Mouse (Mus musculus): Measurements from ENCODE around the gene Ugt2b1. TPM values are rescaled to one million over a fixed set of nuclear protein-coding genes. Genes with fewer than 3 reads are reported as not detected.
"Not testable (repeated sequence)": the region's sequence is repeated elsewhere in the genome, so short reads cannot be mapped to it uniquely, and the experiment has no call there.

The Ugt2b1 gene
- not detected for total RNA-seq (2021)
- long read RNA-seq, experiment 1: 0 reads
- long read RNA-seq, experiment 2: 0 reads

DNA sequence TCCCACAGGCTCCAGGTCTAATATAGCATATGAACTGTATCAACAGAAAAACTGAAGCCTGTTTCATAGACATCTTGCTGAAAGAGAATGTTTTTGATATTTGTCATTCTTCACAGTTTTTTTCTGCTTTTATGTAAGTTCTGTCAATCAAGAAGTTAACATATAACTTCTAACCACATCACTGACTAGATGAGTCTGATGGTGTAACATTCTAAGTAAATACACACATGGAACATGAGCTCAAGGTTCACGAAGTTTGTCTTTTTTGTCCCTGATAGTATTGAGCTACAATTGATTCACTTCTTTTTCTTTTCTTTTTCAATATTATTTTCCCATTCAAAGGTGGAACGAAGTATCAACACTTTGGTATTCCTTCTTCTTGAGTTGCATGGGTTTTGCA is at the start of gene Ugt2b1:
TSS of gene Ugt2b1 (minus strand) at position 105 of the 400 bp plus-strand sequence.
- no peak for DNase-seq (ENCODE audit: low spot score)

DNA sequence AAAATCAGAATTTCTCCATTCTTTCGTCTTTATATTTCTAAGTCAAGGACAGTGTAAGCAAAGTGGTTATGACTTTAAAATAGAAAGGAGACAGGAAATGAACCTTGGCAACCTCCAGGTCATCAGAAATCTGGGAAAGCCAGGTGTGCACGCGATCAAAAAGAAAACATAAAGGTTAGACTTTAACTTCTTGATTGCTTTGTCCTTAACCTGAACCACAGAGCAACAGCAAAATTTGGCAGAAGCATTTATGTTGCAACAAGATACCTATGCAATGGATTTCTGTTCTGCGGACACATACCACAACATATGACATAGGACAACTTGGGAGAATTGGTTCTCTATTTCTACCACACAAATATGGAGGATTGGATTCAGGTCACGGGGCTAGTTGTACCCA is 40.9 kb upstream of the Ugt2b1 start:
- not testable (repeated sequence) for DNase-seq (ENCODE audit: low spot score)

DNA sequence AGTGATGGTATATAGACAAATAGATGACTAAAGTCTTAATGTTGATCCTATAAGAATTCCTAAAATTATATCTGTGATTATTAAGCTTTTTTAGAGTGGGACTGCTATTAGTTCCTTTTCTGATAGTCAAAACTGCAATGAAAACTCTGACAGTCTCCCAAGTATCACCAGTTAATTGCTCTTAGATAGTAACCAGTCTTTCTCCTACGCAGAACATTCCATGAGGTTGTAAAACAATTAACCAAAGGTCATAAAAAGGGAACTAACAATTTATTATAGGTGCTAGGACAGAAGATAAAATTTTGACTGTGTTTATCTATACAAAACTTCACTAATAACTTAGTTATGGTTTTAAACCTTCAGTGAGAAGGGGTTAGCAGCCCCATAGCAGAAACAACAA is 36.5 kb upstream of the Ugt2b1 start:
- DNase-seq (ENCODE audit: low spot score): not testable (repeated sequence)

DNA sequence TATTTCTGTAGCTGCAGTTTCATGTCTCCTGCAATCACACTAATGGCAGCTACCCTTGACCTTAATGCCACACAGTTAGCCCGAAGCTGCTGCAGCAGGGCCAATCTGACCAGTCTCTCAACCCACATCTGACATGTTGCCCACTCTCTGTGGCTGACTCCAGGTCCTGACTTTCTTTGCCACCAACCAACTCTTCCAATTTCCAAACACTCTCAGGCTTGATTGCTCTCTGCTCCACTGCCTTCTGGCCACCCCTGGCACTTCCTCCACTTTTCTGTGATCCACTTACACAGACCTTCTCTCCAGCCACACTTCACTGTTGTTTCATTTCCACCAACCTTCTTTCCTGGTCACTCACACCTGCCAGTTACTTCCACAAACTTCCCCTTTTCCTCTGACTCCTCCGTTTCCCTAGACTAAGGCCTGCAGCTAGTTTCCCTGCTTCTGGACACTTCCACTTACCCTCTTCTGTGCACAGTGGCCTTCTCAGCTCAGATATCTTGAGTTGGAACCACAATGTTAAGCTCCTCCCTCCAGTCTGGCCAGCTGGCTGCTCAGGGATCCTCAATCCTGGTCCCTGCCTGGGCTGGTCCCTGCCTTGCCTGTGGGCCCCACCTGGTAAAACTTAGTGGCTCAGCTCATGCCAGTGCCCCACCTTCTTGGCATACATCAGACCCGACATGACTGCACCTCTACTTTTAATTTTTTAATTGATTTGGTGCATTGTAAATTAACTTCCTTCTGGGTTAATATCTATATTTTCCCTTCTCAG is 35.4 kb upstream of the Ugt2b1 start:
- DNase-seq (ENCODE audit: low spot score): no peak

DNA sequence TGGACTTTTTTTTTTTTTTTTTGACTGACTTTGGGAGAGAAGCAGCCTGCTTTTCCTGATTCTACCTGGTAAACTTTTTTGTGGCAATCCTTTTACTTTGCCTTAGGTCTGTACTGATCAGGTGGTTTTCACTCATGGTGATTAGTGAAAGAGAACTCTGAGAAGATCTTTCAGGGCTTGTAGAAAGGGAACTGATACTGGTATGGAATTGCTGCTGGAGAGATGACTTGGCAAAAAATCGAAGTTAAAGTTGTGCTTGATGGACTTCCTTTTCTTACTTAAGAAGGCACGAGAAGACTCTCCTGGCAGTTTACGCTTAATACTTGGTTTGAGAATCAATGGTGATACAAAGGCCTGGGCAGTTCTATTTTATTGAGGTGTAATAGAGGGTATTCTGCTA is 34.2 kb upstream of the Ugt2b1 start:
- no peak for DNase-seq (ENCODE audit: low spot score)

DNA sequence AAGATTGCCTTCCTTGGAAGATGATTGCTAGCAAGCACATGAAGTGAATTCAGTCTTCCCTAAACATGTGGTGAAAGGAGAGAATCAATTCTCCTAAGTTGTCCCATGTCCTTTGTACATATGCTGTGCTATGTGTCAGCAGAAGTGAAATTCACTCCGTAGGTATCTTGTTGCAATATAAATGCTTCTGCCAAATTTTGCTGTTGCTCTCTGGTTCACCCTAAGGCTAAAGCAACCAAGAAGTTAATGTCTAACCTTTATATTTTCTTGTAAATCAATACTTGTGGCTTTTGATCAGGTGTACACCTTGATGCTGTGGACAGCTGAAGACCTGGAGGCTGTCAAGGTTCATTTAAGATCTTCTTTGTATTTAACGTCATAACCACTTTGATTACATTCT is 15.8 kb upstream of the Ugt2b1 start:
- DNase-seq (ENCODE audit: low spot score): no peak

DNA sequence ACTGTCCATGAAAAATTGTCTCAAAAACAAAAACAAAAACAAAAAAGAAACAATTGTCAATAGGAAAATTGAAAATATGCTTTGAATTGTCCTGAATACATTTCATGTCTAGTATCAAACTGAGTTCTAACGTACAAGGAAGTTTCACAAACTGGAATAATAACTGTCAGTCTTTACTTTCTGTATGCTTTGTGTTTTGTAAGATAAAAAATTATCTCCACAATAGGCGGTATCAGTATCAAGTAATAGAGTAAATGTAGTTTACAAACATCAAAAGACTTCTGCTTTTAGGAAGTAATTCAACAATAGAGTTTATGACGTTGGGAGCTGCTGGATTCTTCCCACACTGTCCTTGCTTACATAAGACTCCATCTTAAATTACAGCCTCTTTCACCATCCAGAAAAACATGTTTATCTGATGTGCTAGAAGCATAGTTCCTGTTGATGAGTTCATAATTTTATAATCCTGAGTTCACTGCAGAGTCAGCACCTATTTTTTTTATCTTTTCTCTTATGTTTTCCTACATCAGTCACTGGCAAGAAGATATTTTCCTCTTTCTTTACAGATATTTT is 5.6 kb downstream of the Ugt2b1 start:
- DNase-seq (ENCODE audit: low spot score): no peak

DNA sequence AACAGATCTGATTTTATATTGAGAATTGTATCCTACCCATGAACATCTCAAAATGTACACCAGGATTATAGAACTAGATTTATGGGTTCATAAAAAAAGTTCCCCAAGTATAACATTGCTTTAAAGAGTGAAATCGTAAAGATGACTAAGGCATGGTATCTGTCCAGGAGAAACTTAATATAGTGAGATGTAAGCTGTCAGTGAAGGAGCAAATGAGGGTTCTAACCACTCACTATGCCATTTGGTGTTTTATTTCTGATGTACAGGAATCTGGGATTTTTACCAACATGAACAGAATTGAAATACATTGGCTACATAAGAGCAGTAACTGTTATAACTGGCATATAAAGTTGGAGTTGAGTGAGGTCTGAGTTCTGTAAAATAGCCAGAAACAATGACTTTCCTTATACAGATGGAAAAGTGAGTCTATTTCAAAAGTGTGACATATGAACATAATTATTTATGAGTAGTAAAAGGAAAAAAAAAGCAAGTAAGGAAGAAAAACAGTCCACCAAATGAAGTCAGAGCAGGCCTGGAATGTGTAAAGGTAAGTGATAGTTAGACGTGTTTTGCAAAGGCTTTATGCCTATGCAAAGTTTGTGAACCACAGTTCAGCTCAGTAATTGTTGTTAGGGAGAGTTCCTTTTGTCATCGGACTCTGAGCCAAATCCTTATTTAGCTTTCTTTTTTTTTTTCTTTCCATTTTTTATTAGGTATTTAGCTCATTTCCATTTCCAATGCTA is 14.8 kb downstream of the Ugt2b1 start:
- no peak for DNase-seq (ENCODE audit: low spot score)

DNA sequence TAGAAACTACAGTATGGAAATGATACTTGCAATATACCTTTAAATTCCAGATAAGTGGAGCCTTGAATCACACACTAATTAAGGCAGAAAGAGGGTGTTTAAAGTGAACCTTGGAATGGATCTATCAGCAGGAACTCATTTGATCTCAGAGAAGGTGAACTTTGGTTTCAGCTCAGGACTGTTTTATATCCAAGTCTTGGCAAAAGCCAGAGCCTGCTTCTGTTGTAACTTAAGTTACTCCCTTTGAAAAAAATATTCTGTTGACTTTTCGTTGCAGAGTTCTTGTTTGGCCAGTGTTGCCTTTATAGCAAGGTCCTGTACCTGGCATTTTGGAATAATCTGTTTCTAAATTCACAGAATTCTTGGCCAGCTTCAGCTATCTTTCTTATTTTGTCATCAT is 15.6 kb downstream of the Ugt2b1 start:
- DNase-seq (ENCODE audit: low spot score): no peak

DNA sequence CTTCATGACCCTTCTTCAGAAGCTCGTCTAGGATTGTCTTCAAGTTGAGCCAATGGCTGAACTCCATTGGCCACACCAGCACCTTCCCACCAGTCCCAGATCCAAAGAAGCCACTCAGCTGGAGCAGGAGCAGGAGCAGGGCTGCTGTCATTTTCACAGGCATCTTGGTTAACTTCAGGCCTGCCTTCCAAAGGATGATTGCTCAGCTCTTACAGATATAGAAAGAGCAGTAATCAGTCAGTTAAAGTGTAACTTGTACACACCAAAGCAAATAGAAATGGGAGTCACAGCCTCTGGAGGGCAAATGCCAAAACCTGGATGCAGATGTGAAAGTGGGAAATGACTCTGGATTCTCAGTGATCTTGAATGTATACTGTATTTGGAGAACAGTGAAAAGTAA is 19.6 kb downstream of the Ugt2b1 start, which contains the start of gene Ugt2b34:
TSS of gene Ugt2b34 (minus strand) at position 180 of the 400 bp plus-strand sequence.
- no peak for DNase-seq (ENCODE audit: low spot score)

DNA sequence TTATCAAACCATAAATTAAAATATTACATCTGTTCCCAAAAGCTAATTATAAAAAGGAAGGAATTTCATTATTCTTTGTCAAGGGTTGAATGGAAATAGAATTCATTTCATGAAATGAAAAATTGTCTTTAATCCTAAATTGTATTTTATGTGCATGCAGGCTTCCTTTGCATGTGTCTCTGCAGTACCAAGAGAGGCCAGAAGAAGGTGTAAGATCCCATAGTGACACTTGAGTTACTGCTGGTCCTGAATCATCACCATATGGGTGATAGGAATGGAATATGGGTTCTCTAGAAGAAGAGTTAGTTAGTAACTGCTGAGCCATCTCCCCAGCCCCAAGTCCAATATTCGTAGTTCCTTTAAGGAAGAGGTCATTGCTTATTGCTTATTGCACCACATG is 36.4 kb downstream of the Ugt2b1 start:
- DNase-seq (ENCODE audit: low spot score): no peak

DNA sequence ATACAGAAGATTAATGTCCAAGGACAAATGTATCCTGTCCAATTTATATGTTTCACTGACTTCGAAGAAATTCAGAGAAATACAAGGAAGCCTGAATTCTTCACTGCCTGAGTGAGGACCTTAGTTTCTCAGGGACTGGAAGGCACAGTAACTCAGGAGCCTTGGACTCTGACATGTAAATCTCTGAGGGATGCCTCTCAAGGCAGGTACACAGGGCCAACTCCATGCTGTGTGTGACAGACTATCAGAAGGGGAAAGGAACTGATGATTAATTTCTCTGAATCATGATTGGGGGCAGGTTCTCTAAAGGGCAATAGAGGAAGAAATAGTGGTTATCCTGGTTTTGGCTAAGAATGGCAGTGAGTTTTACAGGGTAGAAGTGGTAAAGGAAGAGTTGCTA is 37.9 kb downstream of the Ugt2b1 start:
- no peak for DNase-seq (ENCODE audit: low spot score)

DNA sequence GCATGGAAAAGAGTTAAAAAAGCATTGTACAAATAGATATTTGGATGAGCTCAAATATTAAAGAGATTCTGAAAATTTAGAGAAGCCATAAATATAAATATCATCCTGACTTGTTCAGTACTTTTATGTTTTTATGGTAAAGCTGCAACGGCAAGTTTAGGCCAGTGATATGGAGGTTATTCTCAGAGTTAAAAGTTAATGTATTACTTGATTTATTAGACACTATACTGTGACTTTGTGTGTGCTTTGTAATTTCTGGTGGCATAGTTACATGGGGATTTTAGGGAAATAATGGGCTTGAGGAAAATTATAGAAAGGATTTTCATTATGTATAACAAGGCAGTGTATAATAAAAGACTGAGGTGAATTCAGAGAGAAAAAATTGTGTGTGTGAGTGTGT is 39.2 kb downstream of the Ugt2b1 start:
- DNase-seq (ENCODE audit: low spot score): no peak

DNA sequence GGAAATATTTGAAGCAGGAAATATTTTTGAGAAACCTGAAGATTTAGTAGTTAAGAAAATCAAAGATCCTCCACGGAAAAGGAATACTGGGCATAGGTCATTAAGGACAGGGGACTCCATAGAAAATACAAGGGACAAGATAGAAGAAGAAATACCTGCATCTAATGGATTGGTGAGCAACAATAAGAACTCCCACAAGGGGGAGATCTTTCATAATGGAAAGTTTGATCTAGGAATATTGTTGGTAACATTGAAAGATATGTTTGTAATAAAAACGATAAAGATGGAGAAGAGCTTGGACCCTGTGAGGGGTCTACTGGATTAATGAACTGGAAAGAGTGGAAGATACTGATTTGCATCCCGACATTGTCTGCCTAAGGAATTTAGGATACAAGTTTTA is 39.7 kb downstream of the Ugt2b1 start:
- DNase-seq (ENCODE audit: low spot score): no peak

DNA sequence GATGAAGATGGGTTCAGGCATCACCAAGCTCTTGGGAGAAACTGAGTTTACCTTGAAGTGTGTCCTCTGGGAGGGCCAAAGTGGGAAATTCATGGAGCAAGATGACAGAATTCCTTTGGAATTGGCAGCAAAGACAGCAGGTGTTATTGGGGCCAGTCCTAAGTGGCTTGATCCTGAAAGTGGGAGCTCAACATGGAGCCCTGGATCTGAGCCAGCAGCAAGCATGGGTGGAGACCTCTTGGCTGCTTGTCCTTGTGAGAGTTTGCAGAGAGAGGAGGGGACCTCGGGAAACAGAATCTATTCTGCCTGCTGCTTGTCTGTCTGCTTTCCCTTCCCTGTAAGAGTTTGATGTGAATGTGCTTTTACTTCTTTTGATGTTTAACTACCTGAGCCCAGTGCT is 54.5 kb downstream of the Ugt2b1 start:
- no peak for DNase-seq (ENCODE audit: low spot score)

Other genes with a start within 250 kb of the Ugt2b1 start
- gene Tmprss11e, start 180.7 kb downstream of the Ugt2b1 start, total RNA-seq (2021): not detected
- gene Ythdc1, start 122.3 kb downstream of the Ugt2b1 start, total RNA-seq (2021): 10 to 100 TPM; 22.8 to 25.2 TPM
- under 1 TPM in 1 of 2 experiments, not detected in 1; 0.07 TPM for gene Ugt2b34, start 19.6 kb downstream of the Ugt2b1 start, total RNA-seq (2021)
- gene Ugt2b35, start 74.3 kb upstream of the Ugt2b1 start, total RNA-seq (2021): not detected
- under 1 TPM in 1 of 2 experiments, not detected in 1; 0.28 TPM for gene Ugt2b36, start 166.0 kb upstream of the Ugt2b1 start, total RNA-seq (2021)
- gene Ugt2b5, start 213.8 kb upstream of the Ugt2b1 start, total RNA-seq (2021): under 1 TPM in 1 of 2 experiments, not detected in 1; 0.31 TPM